Mouse (Mus musculus): Measurements from ENCODE around the gene Pdlim3.
A peak's percentile ranks its signal among the peaks of the same experiment; 100 is the strongest.
"Not testable (repeated sequence)": the region's sequence is repeated elsewhere in the genome, so short reads cannot be mapped to it uniquely, and the experiment has no call there.

Gene Pdlim3

DNA sequence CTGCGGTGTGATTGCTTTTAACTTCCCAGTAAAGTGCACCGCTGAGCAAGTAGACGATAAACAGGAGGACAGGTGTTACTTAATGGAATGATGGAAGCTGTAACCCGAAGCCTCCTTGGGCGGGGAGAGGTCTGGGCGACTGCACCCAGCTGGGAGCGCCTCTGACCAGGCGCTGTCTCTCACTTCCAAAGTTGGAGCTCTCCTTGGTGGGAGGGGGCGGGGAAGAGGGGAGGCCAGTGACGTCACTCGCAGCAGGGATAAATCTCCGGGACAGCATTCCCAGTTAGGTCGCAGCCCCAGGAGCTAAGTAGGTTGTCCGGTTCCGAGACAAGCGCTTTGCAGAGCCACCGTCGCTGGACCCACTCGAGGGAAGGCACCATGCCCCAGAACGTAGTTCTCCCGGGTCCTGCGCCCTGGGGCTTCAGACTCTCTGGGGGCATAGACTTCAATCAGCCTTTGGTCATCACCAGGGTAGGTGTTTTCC is at the start of gene Pdlim3:
Gene Pdlim3, plus strand, starts transcription at position 260 of the 484 bp plus-strand sequence.
- no peak for DNase-seq (ENCODE audit: low read depth, low spot score)

DNA sequence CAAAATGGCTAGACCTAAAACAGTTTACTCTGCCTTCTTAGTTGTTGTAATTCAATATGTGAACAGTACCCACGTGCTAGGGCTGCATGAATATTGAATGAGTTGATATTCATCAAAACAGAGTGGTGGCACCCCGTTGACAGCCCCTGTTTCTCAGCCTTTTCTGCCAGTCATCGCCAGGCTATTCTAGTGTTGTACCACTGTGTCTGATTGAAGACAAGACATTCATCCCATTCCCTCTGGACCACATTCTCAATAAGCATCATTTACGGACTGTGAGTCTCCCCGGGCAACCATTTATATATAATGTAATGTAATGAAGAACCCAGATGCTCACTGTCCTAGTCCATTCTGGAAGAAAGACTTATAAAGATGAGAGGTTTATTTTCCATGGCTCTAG is 42.0 kb upstream of the Pdlim3 start:
- DNase-seq (ENCODE audit: low read depth, low spot score): no peak

DNA sequence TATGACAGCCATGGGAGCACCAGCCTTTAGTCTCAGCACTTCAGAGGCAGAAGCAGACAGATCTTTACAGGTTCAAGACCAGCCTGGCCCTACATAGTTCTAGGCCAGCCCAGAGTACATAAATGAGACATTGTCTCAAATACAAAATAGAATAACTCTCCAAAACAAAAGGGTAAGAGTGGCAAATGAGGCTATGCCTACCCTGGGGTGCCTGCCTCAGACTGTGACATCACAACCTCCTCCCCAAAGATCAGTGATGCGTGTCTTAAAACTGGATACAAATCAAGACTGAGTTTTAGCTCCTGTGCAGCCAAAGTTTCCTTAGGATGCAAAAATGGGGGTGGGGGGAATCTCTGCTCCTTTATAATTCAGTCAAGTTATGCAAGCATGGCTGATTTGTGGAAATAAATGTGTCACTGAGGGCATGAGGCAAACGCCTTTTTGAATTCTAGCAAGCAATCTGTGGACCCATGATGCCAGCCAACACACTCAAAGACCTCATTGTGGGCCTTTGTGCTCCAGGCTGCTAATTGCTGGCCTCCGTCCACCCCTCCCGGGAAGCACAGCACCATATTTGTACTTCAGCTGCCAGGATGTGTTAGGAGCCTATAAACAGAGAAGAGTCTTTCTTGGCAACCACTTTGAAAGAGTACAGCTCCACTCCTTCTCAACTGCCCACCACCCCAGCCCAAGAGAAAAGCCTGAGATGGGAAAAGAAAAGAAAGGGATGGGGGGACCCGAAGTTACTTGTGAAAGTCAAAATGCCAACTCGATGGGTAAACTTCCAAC is 41.0 kb upstream of the Pdlim3 start:
- DNase-seq (ENCODE audit: low read depth, low spot score): no peak

DNA sequence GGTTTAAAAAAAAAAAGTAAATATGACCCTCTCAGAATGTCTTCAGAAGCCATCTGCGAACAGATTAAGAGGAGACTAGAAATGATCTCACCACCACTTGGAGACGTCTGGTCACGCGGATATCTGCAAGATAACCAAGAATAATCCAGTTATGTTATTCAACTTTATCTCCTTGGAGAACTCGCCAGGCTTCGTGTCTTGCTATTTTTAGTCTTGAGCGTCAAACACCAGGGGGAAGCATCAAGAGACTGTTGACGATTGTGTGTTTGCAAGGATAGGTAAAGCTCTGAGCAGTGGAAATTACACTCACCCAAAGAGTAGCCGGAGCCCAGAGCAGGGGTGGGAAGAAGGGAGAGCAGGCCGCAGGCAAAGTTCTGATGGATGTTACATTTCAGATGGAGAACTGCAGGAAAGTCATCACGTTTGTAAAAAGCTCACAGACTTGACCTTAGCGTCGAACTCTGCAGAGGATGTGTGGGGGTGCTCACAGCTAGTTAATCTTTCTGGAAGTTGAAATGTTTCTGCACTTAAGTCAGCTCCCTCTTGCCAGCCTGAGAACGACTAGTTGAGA is 40.3 kb upstream of the Pdlim3 start:
- DNase-seq (ENCODE audit: low read depth, low spot score): no peak

DNA sequence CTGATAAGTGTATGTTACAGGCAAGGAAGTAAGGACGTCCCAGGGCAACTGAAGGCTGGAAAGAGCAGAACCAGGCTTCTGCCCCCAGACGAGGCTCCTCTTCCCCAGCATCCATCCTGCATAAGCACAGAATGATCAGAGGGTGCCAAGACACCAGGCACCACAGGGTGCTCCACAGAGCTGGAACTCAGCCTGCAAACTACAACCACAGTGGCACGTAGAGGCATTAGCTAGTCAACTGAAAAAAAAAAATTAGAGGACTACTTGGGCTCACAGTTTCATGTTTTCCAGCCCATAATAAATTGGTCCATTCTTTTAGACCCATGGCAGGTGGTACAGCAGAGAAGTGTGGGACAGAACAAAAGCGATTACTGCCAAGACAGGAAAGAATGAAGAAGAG is 39.4 kb upstream of the Pdlim3 start:
- DNase-seq (ENCODE audit: low read depth, low spot score): no peak

DNA sequence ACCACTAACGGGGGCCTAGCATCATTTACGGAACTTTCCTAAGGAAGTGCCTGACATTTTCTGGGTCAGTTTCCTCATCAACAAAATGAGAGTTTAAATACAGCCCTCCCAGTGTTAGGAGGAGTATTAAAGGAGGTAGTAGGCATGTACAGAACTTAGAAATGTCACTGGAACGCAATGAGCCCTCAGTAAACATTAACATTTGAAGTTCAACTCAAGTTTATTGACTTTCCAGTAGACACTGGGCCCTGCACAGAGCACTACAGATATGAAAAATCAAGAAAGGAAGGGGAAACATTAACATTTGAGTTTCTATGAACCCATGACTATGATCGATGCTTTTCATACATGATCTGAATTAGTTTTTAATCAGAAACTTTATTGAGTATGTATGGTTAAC is 30.1 kb upstream of the Pdlim3 start:
- no peak for DNase-seq (ENCODE audit: low read depth, low spot score)

DNA sequence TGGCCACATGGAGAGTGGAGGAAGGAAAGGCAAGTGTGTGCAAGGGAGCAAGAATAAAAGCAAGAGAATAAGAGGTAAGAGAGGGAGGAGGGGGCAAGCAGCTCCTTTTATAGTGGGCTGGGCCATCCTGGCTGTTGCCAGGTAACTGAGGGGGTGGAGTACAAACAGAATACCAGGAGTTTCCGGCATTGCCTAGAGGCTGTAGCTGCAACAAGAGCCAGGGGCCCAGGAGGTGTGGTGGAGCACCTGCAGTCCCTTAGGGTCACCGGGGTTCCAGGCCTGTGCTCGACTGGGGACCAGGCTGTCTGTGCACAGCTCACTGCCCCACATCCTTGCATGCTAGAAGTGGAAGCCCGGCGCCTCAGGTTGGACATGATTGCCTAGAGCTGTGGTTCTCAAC is 27.5 kb upstream of the Pdlim3 start:
- DNase-seq (ENCODE audit: low read depth, low spot score): no peak

DNA sequence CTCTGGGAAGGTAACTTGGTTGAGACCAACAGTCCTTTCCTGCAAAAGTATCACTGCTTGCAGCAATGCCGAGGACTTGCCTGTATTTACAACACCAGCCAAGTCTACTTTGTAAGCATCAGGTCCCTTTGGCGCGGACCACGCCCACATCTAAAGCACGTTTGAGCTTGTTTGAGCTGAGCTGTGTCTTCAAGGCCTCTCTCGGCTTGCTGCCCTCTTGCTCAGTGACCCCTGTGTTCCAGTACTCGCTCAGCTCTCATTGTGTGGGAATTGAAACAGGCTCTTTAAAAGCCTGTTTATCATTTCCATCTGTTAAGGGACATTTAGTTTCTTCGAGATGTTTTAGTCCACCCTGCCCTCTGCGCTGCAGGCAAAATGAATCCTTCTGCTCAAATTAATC is 26.9 kb upstream of the Pdlim3 start:
- DNase-seq (ENCODE audit: low read depth, low spot score): no peak

DNA sequence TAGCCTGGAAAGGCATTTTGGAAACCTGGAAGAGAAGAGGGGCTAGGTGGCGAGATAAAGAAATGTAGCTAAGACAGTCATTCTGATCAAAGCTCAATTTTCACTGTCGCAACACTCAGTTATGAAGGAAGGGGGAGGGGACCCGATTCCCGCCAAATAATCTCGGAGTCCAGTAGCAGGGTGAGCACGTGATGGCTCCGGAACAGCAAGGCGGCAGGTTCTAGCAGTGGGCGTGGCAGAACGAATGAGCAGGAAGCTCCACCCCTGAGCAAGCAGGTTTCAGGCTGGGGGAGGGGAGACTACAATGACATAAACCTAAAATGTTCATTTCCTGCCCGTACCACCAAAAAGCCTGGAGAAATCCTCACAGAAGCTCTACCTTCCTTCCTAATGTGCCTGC is 13.7 kb upstream of the Pdlim3 start:
- DNase-seq (ENCODE audit: low read depth, low spot score): not testable (repeated sequence)

DNA sequence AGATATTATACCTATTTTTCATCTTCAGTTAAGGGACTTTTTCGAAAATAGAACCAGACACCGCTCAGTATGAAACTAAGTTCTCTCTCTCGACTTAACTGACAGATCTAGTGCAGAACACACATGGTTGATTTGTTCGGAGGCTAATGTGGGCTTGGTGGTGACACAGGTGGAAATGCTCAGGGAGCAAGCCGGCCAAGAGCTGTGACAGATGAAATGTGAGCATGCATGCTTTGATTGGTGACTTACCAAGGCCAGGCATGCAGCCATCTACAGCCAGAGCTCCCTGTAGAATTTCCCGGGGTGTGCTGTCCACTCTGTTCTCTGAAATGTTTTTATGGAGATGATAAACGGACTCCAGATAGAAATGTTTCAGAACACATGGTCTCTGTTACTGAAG is 13.2 kb upstream of the Pdlim3 start:
- no peak for DNase-seq (ENCODE audit: low read depth, low spot score)

DNA sequence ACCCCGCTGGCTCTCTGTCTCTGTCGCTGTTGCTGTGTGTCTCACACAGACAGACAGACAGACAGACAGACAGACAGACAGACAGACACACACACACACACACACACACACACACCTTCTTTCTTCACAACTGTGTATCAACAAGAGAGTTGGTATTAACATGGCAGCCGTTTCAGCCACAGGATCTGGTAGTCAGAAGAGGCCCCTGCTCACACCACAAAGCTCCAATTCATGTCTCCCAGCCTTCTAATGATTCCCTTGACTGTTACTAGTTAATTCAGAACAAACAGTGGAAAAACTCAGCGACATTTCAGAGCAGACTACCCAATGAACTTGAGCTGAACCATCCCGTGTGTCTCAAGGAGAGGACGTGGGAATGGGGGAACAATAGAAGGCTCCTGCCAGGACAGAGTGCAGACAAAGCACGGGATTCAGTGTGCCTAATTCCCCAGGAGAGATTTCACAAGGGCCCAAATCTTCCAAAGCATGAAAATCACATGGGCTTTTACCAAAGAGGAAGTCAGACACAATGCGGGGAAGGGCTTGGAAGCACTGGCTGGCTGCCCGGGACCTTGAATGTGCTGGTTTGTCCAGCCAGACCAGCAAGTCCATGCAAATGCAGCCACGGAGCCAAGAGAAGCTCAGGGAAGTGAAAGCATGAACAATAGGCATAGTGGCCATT is 10.2 kb upstream of the Pdlim3 start:
- DNase-seq (ENCODE audit: low read depth, low spot score): peak; percentile 47

DNA sequence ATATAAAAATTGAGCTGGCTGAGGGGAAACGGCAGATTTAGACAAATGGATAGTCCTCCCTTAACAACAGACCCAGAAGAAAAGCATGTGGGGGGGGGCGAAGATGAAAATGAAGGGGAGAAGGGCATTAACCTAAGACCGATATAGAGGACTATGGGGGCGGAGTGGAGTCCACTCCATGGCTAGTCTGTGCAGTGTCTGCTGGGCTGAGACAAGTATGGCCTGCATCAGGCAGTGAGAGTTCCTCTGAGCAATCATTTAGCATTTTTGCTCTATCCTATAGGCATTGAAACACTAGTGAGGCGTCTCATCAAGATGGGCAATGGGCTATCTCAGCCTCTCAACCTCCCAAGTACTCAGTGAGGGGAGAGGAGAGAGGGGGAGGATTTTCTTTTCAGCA is 8.9 kb upstream of the Pdlim3 start:
- no peak for DNase-seq (ENCODE audit: low read depth, low spot score)

DNA sequence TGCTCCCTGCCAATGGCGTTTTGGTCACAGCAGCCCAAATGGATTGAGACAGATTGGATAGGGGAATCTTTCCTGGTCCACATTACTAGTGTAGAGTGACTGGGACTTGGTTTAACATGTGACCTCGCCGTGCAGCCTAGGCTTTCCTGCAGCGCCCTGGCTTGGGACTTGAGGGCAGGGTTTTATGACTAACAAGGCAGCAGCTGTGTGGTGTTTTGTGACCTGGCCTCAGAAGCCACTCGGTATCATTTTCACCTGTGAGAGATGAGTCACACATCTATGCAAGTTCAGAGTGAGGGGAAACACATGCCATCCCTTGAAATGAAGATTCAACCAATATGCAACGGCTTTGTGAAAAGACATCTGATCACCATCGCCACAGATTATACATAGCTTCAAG is 7.6 kb upstream of the Pdlim3 start:
- no peak for DNase-seq (ENCODE audit: low read depth, low spot score)

DNA sequence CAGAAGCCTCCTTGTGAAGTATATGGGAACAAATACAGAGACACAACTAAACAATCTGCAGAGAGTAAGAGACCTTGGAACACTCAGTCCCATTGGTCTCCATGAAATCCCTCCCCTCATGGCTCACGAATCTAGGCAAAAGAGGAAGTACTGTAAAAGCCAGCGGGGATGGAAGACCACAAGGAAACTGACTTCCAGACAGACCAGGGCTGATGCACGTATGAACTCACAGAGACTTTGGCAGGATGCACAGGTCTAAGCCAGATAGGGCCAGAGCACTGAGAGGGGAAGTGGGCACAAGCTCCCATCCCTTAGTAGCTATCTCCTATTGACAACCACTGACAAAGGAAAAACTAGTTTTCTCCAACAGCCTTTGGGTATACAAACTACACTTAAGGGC is 4.8 kb upstream of the Pdlim3 start:
- DNase-seq (ENCODE audit: low read depth, low spot score): no peak

DNA sequence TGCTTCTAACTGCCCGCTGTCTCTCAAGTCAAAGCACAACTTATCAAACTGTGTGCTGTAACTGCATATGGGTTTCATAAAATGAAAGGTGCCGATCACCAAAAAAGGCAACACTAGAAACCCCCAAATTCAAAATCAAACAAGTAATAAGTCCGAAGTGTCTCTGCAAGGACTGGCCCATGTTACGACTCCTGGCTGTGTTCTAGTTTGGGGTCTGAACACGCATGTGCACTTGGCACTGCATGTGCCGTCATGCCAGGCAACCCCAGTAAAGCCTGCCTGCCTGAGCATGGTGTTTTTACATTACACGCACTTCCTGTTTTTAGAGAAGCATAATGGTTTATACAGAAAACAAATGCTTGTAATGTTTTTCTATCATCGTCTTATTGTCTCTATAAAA is 3.5 kb upstream of the Pdlim3 start:
- DNase-seq (ENCODE audit: low read depth, low spot score): no peak

DNA sequence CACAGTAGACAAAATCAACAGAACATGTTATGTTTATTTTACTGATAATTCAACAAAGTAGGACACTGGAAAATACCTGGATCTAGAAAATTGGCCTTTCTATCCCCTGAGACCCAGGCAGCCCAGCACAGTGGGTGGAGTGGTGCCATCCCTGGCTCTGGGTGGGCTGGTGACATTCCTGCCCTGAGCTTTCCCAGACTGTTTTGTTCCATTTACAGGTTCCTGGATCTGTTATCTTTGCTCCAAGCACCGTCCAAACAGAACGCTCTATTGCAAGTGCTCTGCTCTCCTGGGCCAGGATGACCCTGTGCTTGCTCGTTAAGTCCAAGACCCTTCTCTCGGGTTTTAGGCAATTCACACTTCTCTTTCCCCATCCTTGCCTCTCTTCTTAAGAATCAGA is 1.5 kb upstream of the Pdlim3 start:
- no peak for DNase-seq (ENCODE audit: low read depth, low spot score)

DNA sequence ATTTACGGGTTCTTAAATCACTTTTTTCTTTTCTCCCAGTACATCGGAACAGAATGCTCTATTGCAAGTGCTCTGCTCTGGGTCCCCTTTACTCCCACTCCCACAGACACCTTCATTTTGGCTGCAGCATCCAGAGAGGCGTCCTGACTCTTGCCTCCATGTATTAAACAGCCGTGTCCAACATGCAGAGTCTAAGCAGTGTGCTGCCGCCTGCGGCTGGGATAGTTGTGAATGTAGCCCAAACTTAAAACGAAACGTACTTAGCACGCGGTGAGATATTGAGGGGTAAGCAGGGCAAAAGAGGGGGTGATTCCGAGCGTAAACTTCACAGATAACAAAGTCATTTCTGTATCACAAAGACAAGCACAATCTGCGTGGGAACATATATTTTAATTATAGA is 709 bp upstream of the Pdlim3 start:
- no peak for DNase-seq (ENCODE audit: low read depth, low spot score)

DNA sequence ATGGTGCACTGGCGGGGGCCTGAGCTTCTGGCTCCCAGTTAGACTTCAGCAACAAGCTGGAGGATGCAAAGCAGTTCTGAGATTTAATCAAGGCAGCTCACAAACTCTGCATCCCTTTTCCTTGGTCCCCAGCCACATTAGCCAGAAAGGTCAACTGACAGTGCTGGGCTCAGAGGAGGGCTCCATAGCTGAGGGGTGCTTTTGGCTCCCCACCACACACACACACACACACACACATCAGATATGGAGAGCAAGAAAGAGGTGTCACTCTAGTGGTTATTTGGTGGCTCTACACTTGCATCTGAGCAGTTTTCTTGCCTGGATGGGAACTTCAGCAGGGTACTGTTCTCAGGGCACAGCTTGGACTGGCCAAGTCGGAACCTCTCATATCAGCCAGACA is 514 bp downstream of the Pdlim3 start:
- no peak for DNase-seq (ENCODE audit: low read depth, low spot score)

DNA sequence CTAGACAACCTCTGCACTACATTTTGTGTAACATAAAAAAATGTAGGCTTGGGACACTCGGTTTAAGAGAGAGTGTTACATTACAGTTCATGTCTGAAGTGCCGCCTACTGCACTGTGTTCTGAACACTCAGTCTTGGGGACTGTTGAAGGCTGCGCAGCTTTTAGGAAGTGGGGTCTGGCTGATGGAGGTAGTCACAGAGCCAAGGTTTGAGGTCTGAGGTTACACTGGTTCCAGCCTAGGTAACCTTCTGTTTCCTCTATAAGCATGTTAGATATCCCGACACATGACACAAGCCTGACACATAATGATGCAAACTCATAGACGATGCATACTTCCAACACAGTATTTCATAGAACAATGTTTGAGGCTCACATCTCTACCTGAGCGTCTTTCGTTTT is 4.5 kb downstream of the Pdlim3 start:
- DNase-seq (ENCODE audit: low read depth, low spot score): no peak

DNA sequence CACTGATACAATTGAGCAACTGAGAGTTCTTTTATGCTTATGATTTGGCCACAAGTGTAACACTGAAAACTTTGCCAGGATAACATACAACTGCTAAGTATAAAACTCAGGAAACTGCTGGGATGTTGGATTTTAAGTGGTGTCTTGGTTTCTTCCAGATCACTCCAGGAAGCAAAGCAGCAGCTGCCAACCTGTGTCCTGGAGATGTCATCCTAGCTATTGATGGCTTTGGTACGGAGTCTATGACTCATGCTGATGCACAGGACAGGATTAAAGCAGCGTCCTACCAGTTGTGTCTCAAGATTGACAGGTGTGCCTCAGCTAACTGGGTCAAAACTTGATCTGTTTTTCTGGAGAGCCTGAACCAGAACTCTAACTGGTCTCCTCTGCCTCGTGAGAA is 11.3 kb downstream of the Pdlim3 start:
- no peak for DNase-seq (ENCODE audit: low read depth, low spot score)

DNA sequence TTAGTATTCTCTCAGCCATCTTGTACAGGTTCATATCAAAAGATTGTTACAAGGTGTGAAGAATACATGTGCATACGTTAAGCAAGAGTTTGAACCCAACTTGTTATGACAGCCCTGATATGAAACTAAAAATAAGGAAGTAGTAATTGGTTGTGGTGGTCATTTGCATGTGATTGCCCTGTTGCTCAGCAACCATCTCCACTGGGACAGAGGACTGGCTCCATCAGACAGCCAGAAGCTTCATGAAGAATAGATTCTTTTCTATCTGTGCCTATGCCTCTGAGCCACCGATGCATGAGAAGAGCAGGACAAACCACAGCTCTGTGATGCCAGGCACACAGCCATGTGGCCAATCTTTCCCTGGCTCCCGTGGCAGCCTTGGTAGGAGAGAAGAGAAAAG is 14.5 kb downstream of the Pdlim3 start:
- no peak for DNase-seq (ENCODE audit: low read depth, low spot score)

DNA sequence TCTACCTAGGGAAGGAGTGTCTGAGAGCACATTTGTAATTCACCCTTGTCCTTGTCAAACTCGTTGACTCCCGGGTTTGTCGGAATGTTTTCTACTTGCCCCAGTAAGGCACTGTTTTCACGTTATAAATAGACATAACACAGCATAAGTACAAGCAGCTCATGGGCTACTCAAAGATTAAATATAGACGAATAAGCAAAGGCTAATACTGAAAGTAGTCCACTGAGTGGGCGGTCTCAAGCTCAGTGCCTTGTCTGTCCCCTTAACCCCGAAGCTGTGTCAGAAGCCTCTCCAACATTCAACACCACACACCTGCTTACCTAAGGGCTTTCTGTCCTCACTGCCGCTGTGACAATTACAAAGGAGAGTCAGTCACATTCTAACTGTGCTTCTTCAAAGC is 16.4 kb downstream of the Pdlim3 start:
- no peak for DNase-seq (ENCODE audit: low read depth, low spot score)

DNA sequence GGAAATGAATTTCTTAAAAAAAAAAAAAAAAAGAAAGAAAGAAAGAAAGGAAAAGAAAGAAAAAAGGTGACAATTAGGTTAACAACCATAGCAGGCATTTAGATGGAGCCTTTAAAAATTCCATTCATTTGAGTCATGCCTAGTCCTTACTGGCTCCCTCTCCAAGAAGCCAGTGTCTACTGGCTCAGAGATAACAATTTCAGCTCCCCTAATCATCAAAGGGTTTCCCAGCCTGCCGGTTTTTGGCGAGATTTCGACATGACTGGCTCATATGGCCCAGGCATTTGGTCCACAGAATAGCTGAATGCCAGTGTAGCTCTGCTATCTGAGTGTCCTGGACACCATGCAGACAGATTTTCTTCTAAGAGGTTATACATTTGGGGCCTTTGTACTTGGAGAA is 18.4 kb downstream of the Pdlim3 start:
- DNase-seq (ENCODE audit: low read depth, low spot score): peak; percentile 43

Data from 3T3-L1 (cell line).